In the genomic region with DNA sequence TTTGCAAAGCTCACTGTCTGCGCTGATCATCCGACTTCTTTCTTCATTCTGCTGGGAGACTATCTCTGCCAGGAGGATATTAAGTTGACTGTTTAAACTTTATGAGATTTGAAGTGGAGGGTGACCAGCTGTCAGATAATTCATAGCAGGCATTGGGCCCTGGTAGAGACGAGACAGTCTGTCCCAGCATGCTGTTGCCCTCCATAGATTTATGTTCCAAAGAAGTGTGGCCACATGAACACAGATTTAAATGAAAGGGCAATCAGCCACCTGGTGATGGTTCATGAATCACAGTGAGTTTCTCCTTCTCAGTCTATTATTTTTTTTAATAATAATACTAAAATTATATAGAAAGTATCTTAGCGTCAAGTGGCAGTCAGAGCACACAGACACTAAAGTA, we compare ENCODE assay signal across 22 mouse cellular contexts.
DNase-seq lines count a peak whose midpoint lies in the region; ATAC-seq lines count a peak whose summit lies in the region.
"Had no signal": no experiment of that assay in that cellular context is flagged by ENCODE, and none has a peak within 500 bp of the region (broad histone marks: within the 10 kb centered on the region; RNA-seq: fewer than 3 reads in every experiment).

No protein-coding gene starts in this region.

- no peaks in the 10 kb centered on the region; the same call in 1 of the 2 replicates for H3K4me1 ChIP-seq in hindbrain, embryonic 16.5 days (ENCODE audit: control insufficient read depth, insufficient read depth, low read depth, low read length)
- no peaks in the 10 kb centered on the region for H3K4me1 ChIP-seq in hindbrain, embryonic 12.5 days
- H3K4me1 ChIP-seq in neural tube, embryonic 14.5 days (ENCODE audit: control insufficient read depth, insufficient read depth, low read length), result no peaks in the 10 kb centered on the region
- H3K4me1 ChIP-seq in neural tube, embryonic 15.5 days, result peaks cover 4% of the 10 kb centered on the region; the same call in 1 of the 2 replicates
- H3K4me1 ChIP-seq: embryonic facial prominence, embryonic 13.5 days; embryonic facial prominence, embryonic 15.5 days had no signal

- no peak overlapping the region for H3K9ac ChIP-seq in hindbrain, embryonic 16.5 days (ENCODE audit: low read depth, low read length)
- no peak overlapping the region for H3K9ac ChIP-seq in hindbrain, embryonic 12.5 days
- H3K9ac ChIP-seq in neural tube, embryonic 14.5 days (replicated peaks; ENCODE audit: low read depth, low read length), result no peak overlapping the region
- H3K9ac ChIP-seq in neural tube, embryonic 15.5 days (replicated peaks), result no peak overlapping the region
- H3K9ac ChIP-seq: embryonic facial prominence, embryonic 13.5 days; embryonic facial prominence, embryonic 15.5 days; forebrain, embryonic 12.5 days had no signal

- WGBS in hindbrain, embryonic 16.5 days, result 60% methylated on average over 4 of the region's 4 CpGs
- 72% methylated on average over 4 of the region's 4 CpGs for WGBS in hindbrain, embryonic 12.5 days
- WGBS in neural tube, embryonic 14.5 days, result 39% methylated on average over 4 of the region's 4 CpGs
- 48% methylated on average over 4 of the region's 4 CpGs for WGBS in neural tube, embryonic 15.5 days

- no peak overlapping the region for H3K4me2 ChIP-seq in hindbrain, embryonic 16.5 days (ENCODE audit: low read length)
- no peak overlapping the region for H3K4me2 ChIP-seq in hindbrain, embryonic 12.5 days (replicated peaks)
- no peak overlapping the region for H3K4me2 ChIP-seq in neural tube, embryonic 14.5 days (ENCODE audit: low read depth, low read length)
- no peak overlapping the region for H3K4me2 ChIP-seq in neural tube, embryonic 15.5 days
- H3K4me2 ChIP-seq: embryonic facial prominence, embryonic 13.5 days; embryonic facial prominence, embryonic 15.5 days; forebrain, embryonic 12.5 days had no signal

- H3K4me3 ChIP-seq in hindbrain, embryonic 16.5 days (ENCODE audit: low read length), result no peak overlapping the region
- no peak overlapping the region for H3K4me3 ChIP-seq in hindbrain, embryonic 12.5 days
- H3K4me3 ChIP-seq in neural tube, embryonic 14.5 days (ENCODE audit: low read depth, low read length), result no peak overlapping the region
- H3K4me3 ChIP-seq in neural tube, embryonic 15.5 days (replicated peaks), result no peak overlapping the region
- H3K4me3 ChIP-seq: embryonic facial prominence, embryonic 13.5 days; embryonic facial prominence, embryonic 15.5 days; erythroblast, embryonic 14.5 days; forebrain, embryonic 10.5 days; forebrain, embryonic 12.5 days had no signal

- intact Hi-C loops in left cerebral cortex, postnatal 4 days (cut with DNase I), result no loop called here

- H3K36me3 ChIP-seq in hindbrain, embryonic 16.5 days (ENCODE audit: control insufficient read depth, insufficient read depth, low read length), result no peaks in the 10 kb centered on the region
- no peaks in the 10 kb centered on the region for H3K36me3 ChIP-seq in hindbrain, embryonic 12.5 days
- no peaks in the 10 kb centered on the region for H3K36me3 ChIP-seq in neural tube, embryonic 14.5 days (ENCODE audit: control insufficient read depth, insufficient read depth, low read length)
- no peaks in the 10 kb centered on the region for H3K36me3 ChIP-seq in neural tube, embryonic 15.5 days
- H3K36me3 ChIP-seq: embryonic facial prominence, embryonic 13.5 days; embryonic facial prominence, embryonic 15.5 days; forebrain, embryonic 10.5 days; forebrain, embryonic 12.5 days had no signal

- peak; percentile 40 for DNase-seq in left cerebral cortex, postnatal 4 days
- no peak for DNase-seq in left cerebral cortex, adult 18-20 months (ENCODE audit: low spot score in 2 of 2)
- DNase-seq in frontal cortex, postnatal 14 days (ENCODE audit: low spot score in 2 of 2), result no peak
- DNase-seq: adrenal gland, adult 2 months; adrenal gland, postnatal 10 days; adrenal gland, postnatal 25 days; cerebellum, adult 11-12 months; cerebellum, adult 2 months; cerebellum, adult 9-10 months; cerebellum, postnatal 36 days; embryo, embryonic 11 days had no signal

- H3K27me3 ChIP-seq in hindbrain, embryonic 16.5 days (replicated peaks; ENCODE audit: control insufficient read depth, insufficient read depth, low read length), result no peaks in the 10 kb centered on the region
- no peaks in the 10 kb centered on the region for H3K27me3 ChIP-seq in hindbrain, embryonic 12.5 days
- H3K27me3 ChIP-seq in neural tube, embryonic 14.5 days (ENCODE audit: control insufficient read depth, insufficient read depth, low read length), result no peaks in the 10 kb centered on the region
- H3K27me3 ChIP-seq in neural tube, embryonic 15.5 days (replicated peaks), result no peaks in the 10 kb centered on the region
- H3K27me3 ChIP-seq: embryonic facial prominence, embryonic 13.5 days; embryonic facial prominence, embryonic 15.5 days; forebrain, embryonic 12.5 days had no signal

- H3K9me3 ChIP-seq in hindbrain, embryonic 16.5 days (ENCODE audit: control insufficient read depth, low read length), result no peaks in the 10 kb centered on the region
- H3K9me3 ChIP-seq in hindbrain, embryonic 12.5 days (replicated peaks), result no peaks in the 10 kb centered on the region
- no peaks in the 10 kb centered on the region for H3K9me3 ChIP-seq in neural tube, embryonic 14.5 days (ENCODE audit: control insufficient read depth, low read length)
- no peaks in the 10 kb centered on the region for H3K9me3 ChIP-seq in neural tube, embryonic 15.5 days (replicated peaks)
- H3K9me3 ChIP-seq: embryonic facial prominence, embryonic 13.5 days; embryonic facial prominence, embryonic 15.5 days; forebrain, embryonic 10.5 days; forebrain, embryonic 12.5 days had no signal

- ATAC-seq in hindbrain, embryonic 16.5 days, result 0 out of 2 replicates have a peak, but pooled peaks have one; percentile 18
- no peak for ATAC-seq in hindbrain, embryonic 12.5 days (ENCODE audit: low FRiP score)
- peak; percentile 55 for ATAC-seq in neural tube, embryonic 14.5 days (ENCODE audit: low read depth)
- ATAC-seq in neural tube, embryonic 15.5 days (ENCODE audit: low FRiP score), result no peak
- ATAC-seq: forebrain, embryonic 14.5 days; forebrain, embryonic 16.5 days had no signal

- no peak overlapping the region for H3K27ac ChIP-seq in hindbrain, embryonic 16.5 days (ENCODE audit: low read depth, low read length)
- H3K27ac ChIP-seq in hindbrain, embryonic 12.5 days, result no peak overlapping the region
- no peak overlapping the region for H3K27ac ChIP-seq in neural tube, embryonic 14.5 days (ENCODE audit: low read depth, low read length)
- no peak overlapping the region for H3K27ac ChIP-seq in neural tube, embryonic 15.5 days (replicated peaks)
- H3K27ac ChIP-seq: embryonic facial prominence, embryonic 13.5 days; embryonic facial prominence, embryonic 15.5 days; forebrain, embryonic 10.5 days; forebrain, embryonic 12.5 days had no signal

Comparison
In these comparisons a context has a peak if more than half of its experiments do, and no peak if none do; other contexts are left out.
1. ATAC-seq: peak in hindbrain, embryonic 16.5 days (single experiment) and neural tube, embryonic 14.5 days (single experiment); none in hindbrain, embryonic 12.5 days (single experiment) and neural tube, embryonic 15.5 days (single experiment).